7 mouse cellular contexts compared by ENCODE assay signal in genomic region chr14:57104106-57105023, GRCm38 (mm10). TPM values are rescaled to one million over a fixed set of nuclear protein-coding genes. Genes with fewer than 3 reads are reported as not detected.
DNase-seq lines count a peak whose midpoint lies in the region; ATAC-seq and TF ChIP-seq lines count a peak whose summit lies in the region.

TSS of gene Gjb2 (minus strand) at chr14:57104702.

- no peak for TF ChIP-seq CTCF in small intestine, adult 2 months (IDR thresholded peaks at IDR 0.05; ENCODE audit: extremely low read depth, insufficient read length, insufficient replicate concordance, low read depth, low read length)

- H3K27me3 ChIP-seq in forebrain, embryonic 10.5 days (ENCODE audit: poor library complexity, severe bottlenecking): peaks cover 88% of the 10 kb centered on the region
- no peaks in the 10 kb centered on the region; the same call in 1 of the 2 replicates for H3K27me3 ChIP-seq in small intestine, adult 2 months (ENCODE audit: control insufficient read depth, insufficient read depth, low read length)

- DNase-seq in ES-CJ7 (ENCODE audit: low read depth, low spot score): peak; percentile 60
- DNase-seq in adrenal gland, adult 18-20 months (ENCODE audit: low spot score in 2 of 2): peak; percentile 28 to 43
- DNase-seq in forebrain, embryonic 10.5 days (ENCODE audit: extremely low spot score, low spot score): peak; percentile 58
- peak; percentile 62 for DNase-seq in induced T-regulatory cell, adult 2 months (ENCODE audit: low read depth)
- DNase-seq in left cerebral cortex, postnatal 36 days (ENCODE audit: low spot score in 2 of 2): peak; percentile 14 to 36

- H3K9me3 ChIP-seq in forebrain, embryonic 10.5 days: no peaks in the 10 kb centered on the region

- peak; percentile 37; the same call in 1 of the 2 replicates for TF ChIP-seq POLR2A in small intestine, adult 2 months (IDR thresholded peaks at IDR 0.05; ENCODE audit: low read depth, low read length)

- 0 out of 2 replicates have a peak, but pooled peaks have one; percentile 16 for ATAC-seq in megakaryocyte-erythroid progenitor cell, adult 5-6 weeks (replicated peaks; ENCODE audit: low FRiP score, low TSS enrichment, poor library complexity, severe bottlenecking)

- no peaks in the 10 kb centered on the region for H3K36me3 ChIP-seq in forebrain, embryonic 10.5 days (replicated peaks)
- H3K36me3 ChIP-seq in small intestine, adult 2 months (ENCODE audit: control insufficient read depth, insufficient read depth, low read length): no peaks in the 10 kb centered on the region

- peak within 1 kb of the TSS; percentile 72 for H3K4me3 ChIP-seq in forebrain, embryonic 10.5 days
- H3K4me3 ChIP-seq in small intestine, adult 2 months (ENCODE audit: low read depth, low read length): peak within 1 kb of the TSS; percentile 84

- intact Hi-C loops in left cerebral cortex, postnatal 36 days (cut with DNase I): loop anchor here (5.0 kb wide), 1 partner anchor 258 kb away; no protein-coding TSS in a partner anchor

- under 1% methylated on average over 101 of the region's 101 CpGs for WGBS in forebrain, embryonic 10.5 days
- under 1% methylated on average over 101 of the region's 101 CpGs for WGBS in small intestine, adult 2 months

- peak within 1 kb of the TSS; percentile 56; the same call in 1 of the 2 replicates for H3K27ac ChIP-seq in forebrain, embryonic 10.5 days
- peak within 1 kb of the TSS; percentile 33 for H3K27ac ChIP-seq in small intestine, adult 2 months (ENCODE audit: insufficient read depth, low read depth, low read length)

- H3K4me1 ChIP-seq in forebrain, embryonic 10.5 days: peaks cover 24% of the 10 kb centered on the region
- H3K4me1 ChIP-seq in small intestine, adult 2 months (ENCODE audit: control insufficient read depth, insufficient read depth, insufficient read length, low read length): peaks cover 3% of the 10 kb centered on the region

RNA-seq across cellular contexts. Expression of gene Gjb2, which starts in this region (rescaled TPM):
- 1 to 10 TPM in 1 of 2 experiments, under 1 TPM in 1; 0.32 to 9.9 TPM for total RNA-seq in adrenal gland, adult 18-20 months (2021)
- polyA plus RNA-seq in forebrain, embryonic 10.5 days (2016; fragmentation: Nextera tagmentation; extraction: Ambion mirVana): 0.50 and 0.83 TPM in 2 replicates
- total RNA-seq in left cerebral cortex, postnatal 36 days (2021): 10 to 100 TPM in 1 of 2 experiments, 1 to 10 TPM in 1; 8.8 to 10.8 TPM
- total RNA-seq in megakaryocyte-erythroid progenitor cell, adult 5-6 weeks (2014; fragmentation: Nextera tagmentation): 0.40 TPM in 1 of 2 replicates, not detected in the other
- total RNA-seq in megakaryocyte-erythroid progenitor cell, adult 5-6 weeks (2017): 1.8 TPM in 1 of 2 replicates, not detected in the other
- 4.7 and 5.5 TPM in 2 replicates for polyA plus RNA-seq in small intestine, adult 2 months (2012; rRNA removed)

Comparison
In these comparisons a context has a peak if more than half of its experiments do, and no peak if none do; other contexts are left out.
1. Peak in every context shown above with its lines: DNase-seq, ATAC-seq, H3K4me3 ChIP-seq and H3K27ac ChIP-seq.
2. Peak in DNase-seq, H3K4me3 ChIP-seq and H3K27ac ChIP-seq in forebrain, embryonic 10.5 days; RNA of the gene not detected or under 1 TPM.